Mouse (Mus musculus) layer of hippocampus, adult 18-20 months (tissue): ENCODE results near the gene BC025446. TPM values are rescaled to one million over a fixed set of nuclear protein-coding genes. Genes with fewer than 3 reads are reported as not detected.

Experiments used
- total RNA-seq, 2 experiments: library from RNA; stranded (reverse); gene quantifications; 2 replicates each; pipeline ENCODE4 v1.2.3; 2021

Gene BC025446
- total RNA-seq, 2 experiments from 2014 or later, result not detected

Other genes starting within 250 kb of the BC025446 start
- gene Ly6i, start 232.9 kb upstream of the BC025446 start, total RNA-seq, result not detected
- gene Ly6a, start 218.3 kb upstream of the BC025446 start, total RNA-seq, result 10 to 100 TPM; 24.4 to 25.7 TPM
- gene Ly6c1, start 167.5 kb upstream of the BC025446 start, total RNA-seq, result 10 to 100 TPM; 59.8 to 63.1 TPM
- 1 to 10 TPM; 1.7 to 2.0 TPM for gene Ly6c2, start 104.4 kb upstream of the BC025446 start, total RNA-seq
- not detected for gene Ly6g, start 61.1 kb upstream of the BC025446 start, total RNA-seq
- gene Ly6f, start 52.0 kb downstream of the BC025446 start, total RNA-seq, result not detected